Mouse (Mus musculus) bone marrow, adult 2 months (tissue): Measurements from ENCODE around the gene Plekhg3.

Experiments used
- CTCF ChIP-seq: fragments of 200-500 bp; IDR thresholded peaks from 2 replicates; pipeline ENCODE4 v1.5.1; 2011; ENCODE audit warnings: low read length, control low read depth; ENCODE audit not compliant: control insufficient read depth, insufficient read depth
- POLR2A ChIP-seq: fragments of 200-500 bp; IDR thresholded peaks from 2 replicates; pipeline ENCODE4 v1.6.1; 2011; ENCODE audit warnings: low read depth, mild to moderate bottlenecking, control low read depth, low read length, borderline replicate concordance; ENCODE audit not compliant: control insufficient read depth

DNA sequence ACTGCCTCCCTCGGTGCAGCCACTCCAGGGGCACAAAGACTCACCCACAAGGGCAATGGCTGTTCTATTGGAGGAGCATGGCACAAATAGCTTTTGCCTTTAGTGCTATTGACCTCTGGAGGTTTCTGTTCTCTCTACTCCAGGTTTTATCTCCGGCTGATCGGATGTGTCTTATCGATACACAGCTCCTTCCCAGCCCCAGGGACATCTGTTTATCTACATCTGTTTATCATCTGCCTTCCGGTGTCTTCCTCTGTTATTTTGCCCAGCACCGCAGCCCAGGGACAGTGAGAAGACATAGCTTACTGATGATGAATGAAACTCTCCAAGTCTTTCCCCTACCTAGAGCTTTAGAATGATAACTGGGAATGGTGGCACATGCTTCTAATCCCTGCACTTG lies 30.6 kb upstream of the Plekhg3 start:
- TF ChIP-seq CTCF (no peak), POLR2A (no peak)
